ENCODE assay signal across 8 mouse cellular contexts in genomic region chr14:72982981-72983436, GRCm38 (mm10).
DNase-seq lines count a peak whose midpoint lies in the region; ATAC-seq and TF ChIP-seq lines count a peak whose summit lies in the region.

No protein-coding gene starts in this region.

- no peaks in the 10 kb centered on the region for H3K4me1 ChIP-seq in embryonic facial prominence, embryonic 14.5 days (ENCODE audit: control insufficient read depth, insufficient read depth, low read length)
- peaks cover 8% of the 10 kb centered on the region for H3K4me1 ChIP-seq in hindbrain, embryonic 16.5 days (ENCODE audit: control insufficient read depth, insufficient read depth, low read depth, low read length)

- 0 out of 2 replicates have a peak overlapping the region, but pooled peaks have one; percentile 23 for H3K9ac ChIP-seq in embryonic facial prominence, embryonic 14.5 days (ENCODE audit: low read depth, low read length)
- peak overlapping the region; percentile 50 for H3K9ac ChIP-seq in hindbrain, embryonic 16.5 days (ENCODE audit: low read depth, low read length)

- H3K36me3 ChIP-seq in embryonic facial prominence, embryonic 14.5 days (ENCODE audit: control insufficient read depth, insufficient read depth, low read length) = no peaks in the 10 kb centered on the region
- no peaks in the 10 kb centered on the region for H3K36me3 ChIP-seq in hindbrain, embryonic 16.5 days (ENCODE audit: control insufficient read depth, insufficient read depth, low read length)
- no peaks in the 10 kb centered on the region for H3K36me3 ChIP-seq in myocyte (ENCODE audit: control insufficient read depth, insufficient read depth)

- DNase-seq in kidney, adult 18-20 months = peak; percentile 8
- DNase-seq in kidney, adult 8-10 months = no peak
- peak; percentile 4 for DNase-seq in CD4-positive helper T cell, adult 2 months (ENCODE audit: low read depth, low spot score)
- peak; percentile 8 for DNase-seq in embryonic facial prominence, embryonic 14.5 days (ENCODE audit: low spot score)
- DNase-seq in embryo, embryonic 9.5 days (ENCODE audit: extremely low spot score) = no peak
- no peak for DNase-seq in embryo, embryonic 10.5 days (ENCODE audit: low spot score)

- TF ChIP-seq POLR2A in myocyte (IDR thresholded peaks at IDR 0.05; ENCODE audit: insufficient read length, low read depth) = no peak

- H3K27me3 ChIP-seq in embryonic facial prominence, embryonic 14.5 days (replicated peaks; ENCODE audit: control insufficient read depth, insufficient read depth, low read length) = no peaks in the 10 kb centered on the region
- H3K27me3 ChIP-seq in hindbrain, embryonic 16.5 days (replicated peaks; ENCODE audit: control insufficient read depth, insufficient read depth, low read length) = no peaks in the 10 kb centered on the region
- H3K27me3 ChIP-seq in myocyte (ENCODE audit: control insufficient read depth, insufficient read depth, insufficient read length) = no peaks in the 10 kb centered on the region

- no peaks in the 10 kb centered on the region for H3K79me2 ChIP-seq in myocyte (ENCODE audit: control insufficient read depth, insufficient read depth)

- peak overlapping the region; percentile 43 for H3K4me2 ChIP-seq in embryonic facial prominence, embryonic 14.5 days (ENCODE audit: low read depth, low read length)
- H3K4me2 ChIP-seq in hindbrain, embryonic 16.5 days (ENCODE audit: low read length) = peak overlapping the region; percentile 58
- H3K4me2 ChIP-seq in myocyte (ENCODE audit: low read depth) = peak overlapping the region; percentile 90

- H3K9me3 ChIP-seq in embryonic facial prominence, embryonic 14.5 days (ENCODE audit: control insufficient read depth, low read length) = no peaks in the 10 kb centered on the region
- no peaks in the 10 kb centered on the region for H3K9me3 ChIP-seq in hindbrain, embryonic 16.5 days (ENCODE audit: control insufficient read depth, low read length)

- WGBS in embryonic facial prominence, embryonic 14.5 days = 66% methylated on average over 12 of the region's 12 CpGs
- WGBS in hindbrain, embryonic 16.5 days = 38% methylated on average over 12 of the region's 12 CpGs

- ATAC-seq in embryonic facial prominence, embryonic 14.5 days (ENCODE audit: low read depth) = no peak
- peak; percentile 64 for ATAC-seq in hindbrain, embryonic 16.5 days

- no peak overlapping the region for H3K4me3 ChIP-seq in embryonic facial prominence, embryonic 14.5 days (ENCODE audit: low read depth, low read length)
- peak overlapping the region; percentile 32 for H3K4me3 ChIP-seq in hindbrain, embryonic 16.5 days (ENCODE audit: low read length)
- H3K4me3 ChIP-seq in myocyte = peak overlapping the region; percentile 20

- no peak overlapping the region for H3ac ChIP-seq in myocyte (ENCODE audit: control insufficient read depth, insufficient read length)

- H3K27ac ChIP-seq in embryonic facial prominence, embryonic 14.5 days (replicated peaks; ENCODE audit: low read depth, low read length) = no peak overlapping the region
- peak overlapping the region; percentile 62 for H3K27ac ChIP-seq in hindbrain, embryonic 16.5 days (ENCODE audit: low read depth, low read length)

TF ChIP-seq in myocyte, 11 proteins besides CTCF, POLR2A, EP300 and RAD21:
- TF ChIP-seq MYOG (IDR thresholded peaks at IDR 0.05; ENCODE audit: control insufficient read depth in 1 of 3, insufficient read depth in 1 of 3, insufficient read length in 2 of 3, low read depth in 2 of 3) = no peak
- TF ChIP-seq E2F4 (IDR thresholded peaks at IDR 0.05; ENCODE audit: insufficient read depth) = no peak
- TF ChIP-seq CEBPB (IDR thresholded peaks at IDR 0.05; ENCODE audit: insufficient read depth, poor library complexity, severe bottlenecking) = peak; percentile 84

Comparison
In these comparisons a context has a peak if more than half of its experiments do, and no peak if none do; other contexts are left out.
1. DNase-seq: peak in kidney, adult 18-20 months (single experiment), CD4-positive helper T cell, adult 2 months (single experiment) and embryonic facial prominence, embryonic 14.5 days (single experiment); none in kidney, adult 8-10 months (0 of 2), embryo, embryonic 9.5 days (single experiment) and embryo, embryonic 10.5 days (single experiment).
2. Peak in every context shown above with its lines, with median percentiles within 50 percentile points of each other: H3K4me2 ChIP-seq.